Mouse (Mus musculus): Measurements from ENCODE around the gene Abca1. TPM values are rescaled to one million over a fixed set of nuclear protein-coding genes. Genes with fewer than 3 reads are reported as not detected.
A peak's percentile ranks its signal among the peaks of the same experiment; 100 is the strongest.

The Abca1 gene
- polyA plus RNA-seq, 1 experiment from 2014 or later = 4.4 TPM

DNA sequence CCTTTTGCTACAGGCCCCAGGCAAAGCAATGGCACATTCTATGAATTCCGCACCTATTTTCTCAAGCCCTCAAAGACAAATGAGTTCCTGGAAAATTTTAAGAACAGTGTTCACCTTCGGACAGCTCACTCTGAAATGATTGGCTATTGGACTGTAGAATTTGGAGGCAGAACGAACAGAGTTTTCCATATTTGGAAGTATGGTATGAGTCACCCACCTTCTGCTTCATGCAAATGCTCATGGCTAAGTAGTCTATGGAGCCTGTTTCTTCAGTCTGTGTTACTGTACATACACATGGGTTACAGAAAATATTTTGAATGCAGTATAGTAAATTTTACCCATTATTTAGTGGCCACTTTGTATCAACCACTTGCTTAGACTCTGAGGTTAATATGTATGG lies 144.7 kb downstream of the Abca1 start:
- Histone ChIP-seq H3K36me3 (peaks cover 46% of the 10 kb centered on the region), H3K4me3 (replicated peaks) (no peak overlapping the region), H3K27ac (no peak overlapping the region), H3K9ac (no peak overlapping the region), H3K4me1 (peaks cover 7% of the 10 kb centered on the region; the same call in 1 of the 2 replicates), H3K9me3 (replicated peaks) (peaks cover 5% of the 10 kb centered on the region; the same call in 1 of the 2 replicates), H3K27me3 (no peaks in the 10 kb centered on the region), H3K4me2 (no peak overlapping the region)
- WGBS = 92% methylated on average over 3 of the region's 3 CpGs
- no peak for ATAC-seq (replicated peaks; ENCODE audit: low FRiP score)

DNA sequence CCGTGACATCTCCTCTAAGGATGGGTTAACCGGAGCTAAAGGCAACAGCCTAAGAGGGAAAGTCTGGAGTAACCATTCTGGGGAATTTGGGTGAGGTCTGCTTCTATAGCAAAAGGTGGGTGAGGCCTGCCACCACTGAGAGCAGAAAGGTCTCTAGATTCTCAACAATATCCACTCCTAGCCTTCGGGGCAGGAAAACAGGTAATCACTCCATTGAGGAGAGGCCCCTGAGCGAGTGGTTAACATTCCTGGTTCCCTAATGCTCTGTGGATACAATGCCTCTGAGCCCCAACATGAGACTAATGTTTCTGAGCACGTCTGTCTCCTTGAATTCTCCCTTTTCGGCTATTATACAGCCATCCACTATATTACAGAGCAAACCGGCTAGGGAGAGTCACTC lies 145.3 kb downstream of the Abca1 start:
- Histone ChIP-seq H3K4me1 (peaks cover 7% of the 10 kb centered on the region; the same call in 1 of the 2 replicates), H3K9me3 (replicated peaks) (peaks cover 5% of the 10 kb centered on the region; the same call in 1 of the 2 replicates), H3K27me3 (no peaks in the 10 kb centered on the region), H3K9ac (no peak overlapping the region), H3K27ac (no peak overlapping the region), H3K4me3 (replicated peaks) (no peak overlapping the region), H3K36me3 (peaks cover 40% of the 10 kb centered on the region), H3K4me2 (no peak overlapping the region)
- no peak for ATAC-seq (replicated peaks; ENCODE audit: low FRiP score)
- 87% methylated on average over 7 of the region's 7 CpGs for WGBS

DNA sequence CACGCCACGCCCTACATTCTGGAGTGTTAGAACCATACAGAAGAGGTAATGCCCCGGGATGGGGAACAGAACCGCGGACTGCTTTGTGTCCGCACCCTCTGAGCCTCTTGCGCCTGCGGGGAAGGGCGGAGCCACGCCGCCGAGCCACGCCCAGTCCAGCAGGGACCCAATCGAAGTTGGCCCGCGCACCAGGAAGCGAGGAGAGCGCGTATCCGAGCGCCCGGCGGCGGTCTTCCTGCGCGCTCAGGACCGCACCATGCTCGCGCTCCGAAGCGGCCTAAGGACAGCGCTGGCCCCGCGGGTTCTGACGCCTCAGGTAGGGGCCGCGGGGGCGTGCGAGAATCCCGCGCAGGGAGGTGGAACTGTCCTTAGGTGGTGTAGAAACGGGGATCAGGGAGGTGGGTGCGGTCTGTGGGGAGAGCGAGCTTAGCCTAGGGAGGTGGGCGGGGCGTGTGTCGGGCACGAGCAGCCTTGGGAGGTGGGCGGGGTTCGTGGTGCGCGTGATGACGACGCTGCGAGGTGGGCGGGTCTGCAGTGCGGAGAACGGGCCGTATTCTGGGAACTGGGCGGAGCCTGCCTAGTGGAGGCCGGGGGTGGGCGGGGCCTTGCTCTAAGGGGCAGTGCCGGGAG lies 147.8 kb downstream of the Abca1 start, which contains the start of gene Nipsnap3b:
TSS of gene Nipsnap3b (plus strand) at position 149 of the 630 bp plus-strand sequence.
- Histone ChIP-seq H3K36me3 (peaks cover 20% of the 10 kb centered on the region), H3K9ac (peak within 1 kb of the TSS; percentile 63), H3K27ac (peak within 1 kb of the TSS; percentile 90), H3K4me1 (peaks cover 7% of the 10 kb centered on the region; the same call in 1 of the 2 replicates), H3K27me3 (no peaks in the 10 kb centered on the region), H3K9me3 (replicated peaks) (peaks cover 2% of the 10 kb centered on the region; the same call in 1 of the 2 replicates), H3K4me3 (replicated peaks) (peak within 1 kb of the TSS; percentile 87), H3K4me2 (peak within 1 kb of the TSS; percentile 64)
- peak; percentile 97 for ATAC-seq (replicated peaks; ENCODE audit: low FRiP score)
- under 1% methylated on average over 63 of the region's 63 CpGs for WGBS

DNA sequence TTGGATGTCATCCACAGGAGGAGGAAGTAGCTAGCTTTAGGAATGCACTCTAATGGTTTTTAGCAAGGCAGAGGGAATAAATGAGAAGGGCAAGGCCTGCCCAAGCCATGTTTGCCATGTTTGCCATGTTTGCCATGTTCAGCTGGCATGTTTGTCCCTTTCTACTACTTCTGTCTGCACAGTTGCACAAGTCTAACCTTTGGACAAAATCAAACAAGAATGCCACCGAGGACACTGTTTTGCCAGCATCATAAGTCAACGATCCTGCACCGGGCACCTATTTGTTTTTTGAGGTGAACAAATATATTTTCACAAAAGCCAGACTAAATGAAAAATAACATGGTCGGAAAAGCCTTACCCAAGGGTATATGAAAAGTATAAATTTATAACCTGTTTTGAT lies 149.8 kb downstream of the Abca1 start:
- no peak overlapping the region for H3K4me2 ChIP-seq
- H3K4me3 ChIP-seq (replicated peaks) = no peak overlapping the region
- H3K27me3 ChIP-seq = no peaks in the 10 kb centered on the region
- ATAC-seq (replicated peaks; ENCODE audit: low FRiP score) = no peak
- no peak overlapping the region for H3K9ac ChIP-seq
- WGBS = 88% methylated on average over 4 of the region's 4 CpGs
- H3K27ac ChIP-seq = no peak overlapping the region
- no peaks in the 10 kb centered on the region for H3K9me3 ChIP-seq (replicated peaks)
- peaks cover 7% of the 10 kb centered on the region; the same call in 1 of the 2 replicates for H3K4me1 ChIP-seq
- peaks cover 3% of the 10 kb centered on the region for H3K36me3 ChIP-seq

DNA sequence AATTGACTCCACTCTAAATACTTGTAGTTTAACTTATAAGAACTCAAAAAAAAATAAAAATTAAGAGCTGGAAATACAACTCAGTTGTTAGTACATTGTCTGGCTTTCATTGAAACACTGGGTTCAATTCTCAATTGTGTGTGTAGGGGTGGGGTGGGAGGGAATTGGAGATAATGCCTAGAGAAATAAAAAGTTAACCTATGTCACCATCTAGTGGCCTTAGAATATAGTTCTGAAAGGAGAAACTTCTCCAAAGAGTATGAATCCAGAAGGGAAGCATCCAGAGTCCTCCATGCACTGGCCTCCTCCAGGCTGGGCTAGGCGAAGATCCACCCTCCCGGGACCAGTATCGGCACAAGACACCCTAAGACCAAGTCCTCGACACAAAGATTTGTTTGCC lies 150.5 kb downstream of the Abca1 start:
- no peak overlapping the region for H3K9ac ChIP-seq
- no peak overlapping the region for H3K4me3 ChIP-seq (replicated peaks)
- peaks cover 7% of the 10 kb centered on the region; the same call in 1 of the 2 replicates for H3K4me1 ChIP-seq
- WGBS = 69% methylated on average over 4 of the region's 4 CpGs
- ATAC-seq (replicated peaks; ENCODE audit: low FRiP score) = no peak
- H3K27ac ChIP-seq = no peak overlapping the region
- H3K4me2 ChIP-seq = no peak overlapping the region
- H3K27me3 ChIP-seq = no peaks in the 10 kb centered on the region
- no peaks in the 10 kb centered on the region for H3K36me3 ChIP-seq
- H3K9me3 ChIP-seq (replicated peaks) = no peaks in the 10 kb centered on the region

DNA sequence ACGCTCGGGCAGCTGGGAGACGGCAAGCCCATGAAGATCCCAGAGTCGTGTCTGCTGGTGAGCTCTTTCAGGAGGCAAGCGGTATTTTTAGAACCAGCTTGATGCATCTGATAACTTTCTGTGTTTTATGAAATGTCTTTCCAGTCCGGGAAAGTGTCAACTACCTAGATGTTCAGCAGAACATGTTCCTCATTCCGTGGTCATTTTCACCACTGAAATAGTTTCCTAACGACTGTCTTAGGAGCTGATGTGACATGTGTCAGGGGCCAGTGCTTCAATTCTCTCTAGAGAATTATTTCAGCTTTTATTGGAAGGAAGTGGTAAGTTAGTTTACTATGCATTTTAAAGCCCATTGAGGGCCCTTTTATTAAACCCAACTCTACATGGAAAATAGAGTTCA lies 159.5 kb downstream of the Abca1 start:
- H3K36me3 ChIP-seq = no peaks in the 10 kb centered on the region
- no peak overlapping the region for H3K27ac ChIP-seq
- H3K4me2 ChIP-seq = no peak overlapping the region
- H3K9ac ChIP-seq = no peak overlapping the region
- H3K27me3 ChIP-seq = no peaks in the 10 kb centered on the region
- no peak for ATAC-seq (replicated peaks; ENCODE audit: low FRiP score)
- WGBS = 81% methylated on average over 8 of the region's 8 CpGs
- H3K9me3 ChIP-seq (replicated peaks) = no peaks in the 10 kb centered on the region
- no peak overlapping the region for H3K4me3 ChIP-seq (replicated peaks)
- H3K4me1 ChIP-seq = no peaks in the 10 kb centered on the region

DNA sequence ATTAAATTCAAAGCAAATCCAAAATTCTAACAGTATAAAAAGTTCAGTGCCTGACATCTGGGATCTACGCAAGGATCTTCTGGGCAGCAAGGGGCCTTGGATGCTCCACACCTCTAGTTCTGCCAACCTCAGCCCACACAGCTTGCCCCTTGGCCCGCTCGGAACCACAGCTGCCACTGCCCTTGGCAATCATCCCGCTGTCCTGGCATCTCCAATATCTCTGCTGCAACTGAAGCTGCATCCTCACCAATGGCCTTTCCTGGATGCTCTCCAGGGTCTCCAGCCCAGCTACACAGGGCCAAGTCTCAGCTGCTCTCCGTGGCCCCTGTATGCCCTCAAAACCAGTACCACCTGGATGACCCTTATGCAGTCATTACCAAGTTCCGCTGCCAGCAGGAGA lies 160.2 kb downstream of the Abca1 start:
- Histone ChIP-seq H3K27ac (no peak overlapping the region), H3K4me2 (no peak overlapping the region), H3K4me3 (replicated peaks) (no peak overlapping the region), H3K36me3 (no peaks in the 10 kb centered on the region), H3K9me3 (replicated peaks) (no peaks in the 10 kb centered on the region), H3K27me3 (no peaks in the 10 kb centered on the region), H3K9ac (no peak overlapping the region), H3K4me1 (no peaks in the 10 kb centered on the region)
- WGBS = 93% methylated on average over 6 of the region's 6 CpGs
- ATAC-seq (replicated peaks; ENCODE audit: low FRiP score) = no peak

DNA sequence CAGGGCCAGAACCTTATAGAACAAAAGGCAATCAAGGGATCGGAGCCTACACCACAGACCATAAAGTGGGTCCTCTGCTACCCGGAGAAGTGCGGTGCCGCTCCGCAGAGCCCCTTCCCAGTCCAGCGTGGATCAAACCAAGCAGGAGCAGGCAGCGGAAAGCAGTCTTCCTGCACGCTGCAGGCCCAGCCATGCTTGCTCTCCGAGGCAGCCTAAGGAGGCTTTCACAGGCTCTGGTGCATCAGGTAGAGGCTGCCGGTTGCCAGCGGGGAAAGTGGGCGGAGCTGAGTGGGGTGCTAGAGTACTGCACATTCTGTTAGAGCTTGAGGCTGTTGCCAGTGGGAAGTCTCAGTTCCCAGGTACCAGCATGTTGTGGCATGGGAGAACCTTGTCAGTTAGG lies 170.4 kb downstream of the Abca1 start, which contains the start of gene Nipsnap3a:
TSS of gene Nipsnap3a (plus strand) at position 25 of the 400 bp plus-strand sequence.
- H3K4me1 ChIP-seq = peaks cover 7% of the 10 kb centered on the region
- H3K4me3 ChIP-seq (replicated peaks) = peak within 1 kb of the TSS; percentile 21
- peak; percentile 79 for ATAC-seq (replicated peaks; ENCODE audit: low FRiP score)
- WGBS = 18% methylated on average over 12 of the region's 12 CpGs
- H3K27me3 ChIP-seq = no peaks in the 10 kb centered on the region
- no peak within 1 kb of the TSS for H3K9ac ChIP-seq
- H3K9me3 ChIP-seq (replicated peaks) = no peaks in the 10 kb centered on the region
- H3K4me2 ChIP-seq = peak within 1 kb of the TSS; percentile 57
- H3K27ac ChIP-seq = no peak within 1 kb of the TSS
- no peaks in the 10 kb centered on the region for H3K36me3 ChIP-seq

DNA sequence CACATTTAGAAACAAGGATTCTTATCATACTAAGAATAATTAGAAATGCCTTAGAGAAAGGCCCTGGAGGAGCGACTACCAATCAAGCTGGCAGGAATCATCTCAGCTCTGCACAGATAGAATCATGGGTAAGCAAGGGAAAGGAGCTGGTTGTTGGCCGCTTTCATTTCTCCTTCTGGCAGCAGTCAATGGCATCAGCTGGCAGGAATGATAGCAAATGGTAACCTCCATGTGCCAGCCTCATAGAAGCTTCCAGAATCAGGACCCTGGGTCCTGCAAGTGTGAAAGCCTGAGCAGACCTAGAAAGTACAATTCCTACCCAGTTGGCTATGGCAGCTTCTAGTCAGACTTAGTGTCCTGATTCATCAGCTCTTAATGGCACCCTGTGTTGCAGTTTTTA lies 173.4 kb downstream of the Abca1 start:
- Histone ChIP-seq H3K27ac (no peak overlapping the region), H3K27me3 (no peaks in the 10 kb centered on the region), H3K4me3 (replicated peaks) (no peak overlapping the region), H3K9ac (no peak overlapping the region), H3K4me1 (peaks cover 7% of the 10 kb centered on the region), H3K36me3 (no peaks in the 10 kb centered on the region), H3K9me3 (replicated peaks) (no peaks in the 10 kb centered on the region), H3K4me2 (no peak overlapping the region)
- WGBS = 87% methylated on average over 2 of the region's 2 CpGs
- ATAC-seq (replicated peaks; ENCODE audit: low FRiP score) = no peak

DNA sequence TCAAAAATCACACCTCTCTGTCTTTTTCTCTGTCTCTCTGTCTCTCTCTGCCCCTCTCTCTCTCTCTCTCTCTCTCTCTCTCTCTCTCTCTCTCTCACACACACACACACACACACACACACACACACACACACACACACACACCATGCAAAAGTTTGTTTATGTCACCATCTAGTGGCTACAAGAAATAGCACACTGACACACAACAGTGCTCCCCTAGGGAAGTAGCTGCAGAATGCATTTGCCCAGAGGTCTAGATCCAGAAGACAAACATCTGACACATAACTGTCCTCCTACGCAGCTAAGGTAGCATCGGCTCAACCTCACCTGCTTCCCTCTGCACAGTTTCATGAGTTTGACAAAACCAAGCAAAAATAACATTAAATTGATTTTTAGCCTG lies 174.5 kb downstream of the Abca1 start:
- ATAC-seq (replicated peaks; ENCODE audit: low FRiP score) = peak; percentile 54; the same call in 1 of the 2 replicates
- Histone ChIP-seq H3K9ac (no peak overlapping the region), H3K4me3 (replicated peaks) (no peak overlapping the region), H3K27me3 (no peaks in the 10 kb centered on the region), H3K4me2 (no peak overlapping the region), H3K4me1 (peaks cover 7% of the 10 kb centered on the region), H3K36me3 (no peaks in the 10 kb centered on the region), H3K9me3 (replicated peaks) (no peaks in the 10 kb centered on the region), H3K27ac (no peak overlapping the region)
- WGBS = 65% methylated on average over 2 of the region's 2 CpGs

Measured in kidney, embryonic 15.5 days (tissue).